Mouse (Mus musculus): ENCODE results near the gene Lsr.

GRCm38 (mm10) chr7:30953459-30953858, 19.8 kb downstream of the Lsr start:
- TF ChIP-seq CTCF (IDR thresholded peaks at IDR 0.05) (no peak), EP300 (IDR thresholded peaks at IDR 0.05) (no peak)

Measured in lung, postnatal 0 days (tissue).